Mouse (Mus musculus): Measurements from ENCODE around the gene Herc6.
A peak's percentile ranks its signal among the peaks of the same experiment; 100 is the strongest.

The Herc6 gene

DNA sequence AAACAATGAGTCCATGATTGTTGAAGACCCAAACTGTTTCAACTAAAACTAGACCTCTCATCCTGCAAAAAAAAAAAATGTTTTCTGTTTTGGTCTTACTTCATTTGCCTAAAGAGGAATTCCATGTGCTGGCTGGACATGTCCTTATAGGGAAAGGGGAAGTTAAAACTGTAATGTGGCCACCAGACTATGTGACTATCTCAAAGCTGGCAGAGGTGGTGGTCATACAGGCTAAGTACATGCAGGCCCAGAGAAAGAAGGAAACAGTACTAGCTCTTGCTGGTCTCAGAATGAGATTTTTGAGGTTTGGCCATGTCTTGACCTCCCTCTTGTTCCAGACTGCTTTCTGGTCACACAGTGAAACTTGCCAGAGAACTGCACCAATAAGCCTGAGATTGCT lies 9.2 kb upstream of the Herc6 start:
- DNase-seq (ENCODE audit: low read depth, low spot score) = no peak

DNA sequence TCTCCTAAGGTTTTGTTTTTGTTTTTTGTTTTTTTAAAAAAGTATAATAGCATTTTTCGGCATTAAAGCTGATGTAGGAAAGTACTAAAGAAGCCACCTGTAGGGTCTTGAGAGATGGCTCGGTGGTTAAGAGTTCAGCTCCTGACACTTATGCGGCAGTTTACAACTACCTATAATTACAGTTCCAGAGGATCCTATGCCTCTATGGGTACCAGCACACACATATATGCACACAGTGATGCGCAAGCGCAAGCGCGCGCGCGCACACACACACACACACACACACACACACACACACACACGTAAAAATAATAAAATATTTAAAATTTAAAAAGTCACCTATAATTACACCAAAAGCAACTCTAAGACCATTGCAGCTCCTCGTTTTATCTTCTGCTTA lies 795 bp downstream of the Herc6 start:
- no peak for DNase-seq (ENCODE audit: low read depth, low spot score)

GRCm38 (mm10) chr6:57582356-57582755 lies 1.6 kb downstream of the Herc6 start:
- no peak for DNase-seq (ENCODE audit: low read depth, low spot score)

- no peak for DNase-seq (ENCODE audit: low read depth, low spot score)
Measured at GRCm38 (mm10) chr6:57605546-57606307, 24.9 kb downstream of the Herc6 start.

DNA sequence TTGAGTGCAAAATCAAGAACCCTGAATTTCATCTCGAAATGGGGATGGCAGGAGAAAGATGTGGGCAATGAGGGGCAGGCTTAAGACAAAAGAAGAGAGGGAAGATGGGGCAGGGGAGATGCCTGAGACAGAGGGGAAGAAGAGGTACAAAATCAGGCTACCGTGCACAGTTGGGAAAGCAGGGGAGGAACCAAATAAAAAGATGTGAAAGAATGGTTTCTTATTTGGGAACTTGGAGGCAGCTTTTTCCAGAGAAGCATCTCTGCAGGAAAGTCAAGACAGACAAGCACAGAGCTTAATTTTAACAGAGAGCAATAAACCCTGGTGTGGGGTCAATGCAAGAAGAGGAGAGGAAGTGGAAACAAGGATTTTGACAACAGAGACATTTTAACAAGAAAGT lies 27.2 kb downstream of the Herc6 start:
- DNase-seq (ENCODE audit: low read depth, low spot score) = no peak

DNA sequence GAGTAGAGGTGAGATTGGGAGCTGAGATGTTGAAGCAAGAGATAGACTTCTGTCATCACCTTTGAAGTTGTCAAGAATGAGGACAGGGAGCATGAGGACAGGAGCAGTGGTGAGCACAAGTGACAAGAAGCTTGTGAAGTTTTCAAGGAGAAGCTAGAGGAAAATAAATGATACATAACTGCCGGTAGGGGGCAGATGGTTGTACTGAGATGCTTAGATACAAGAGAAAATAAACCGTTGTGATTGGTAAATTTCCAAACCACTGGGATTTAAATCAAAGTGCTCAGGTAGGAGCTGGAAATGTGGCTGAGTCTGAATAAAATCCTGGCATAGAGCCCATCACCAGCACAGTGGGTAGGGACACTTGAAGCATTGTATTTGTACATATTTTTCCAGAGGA lies 28.8 kb downstream of the Herc6 start:
- DNase-seq (ENCODE audit: low read depth, low spot score) = no peak

- no peak for DNase-seq (ENCODE audit: low read depth, low spot score)
Measured at GRCm38 (mm10) chr6:57615788-57616187, 35.0 kb downstream of the Herc6 start.

DNA sequence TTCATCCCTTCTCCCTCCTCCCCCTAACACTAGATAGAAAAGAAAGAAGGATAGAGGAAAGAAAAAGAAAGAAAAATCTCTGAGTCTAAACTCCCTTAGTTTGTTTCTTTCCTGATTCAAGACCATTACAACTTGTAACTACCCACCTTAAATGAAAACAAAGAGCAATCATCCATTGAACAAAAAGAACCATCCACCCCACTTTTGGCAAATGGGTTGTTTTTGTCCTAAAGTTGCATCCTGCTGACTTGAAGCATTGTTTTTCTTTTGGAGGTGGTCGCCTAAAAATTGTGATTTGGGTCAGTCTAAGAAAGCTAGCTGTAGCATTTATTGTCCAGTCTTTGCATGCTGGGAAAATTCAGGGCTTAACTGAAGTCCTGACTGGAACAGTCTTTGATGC lies 58.7 kb downstream of the Herc6 start:
- no peak for DNase-seq (ENCODE audit: low read depth, low spot score)

GRCm38 (mm10) chr6:57641789-57642188 lies 61.0 kb downstream of the Herc6 start:
- peak; percentile 3 for DNase-seq (ENCODE audit: low read depth, low spot score)

GRCm38 (mm10) chr6:57647256-57647655 lies 66.5 kb downstream of the Herc6 start:
- no peak for DNase-seq (ENCODE audit: low read depth, low spot score)

DNA sequence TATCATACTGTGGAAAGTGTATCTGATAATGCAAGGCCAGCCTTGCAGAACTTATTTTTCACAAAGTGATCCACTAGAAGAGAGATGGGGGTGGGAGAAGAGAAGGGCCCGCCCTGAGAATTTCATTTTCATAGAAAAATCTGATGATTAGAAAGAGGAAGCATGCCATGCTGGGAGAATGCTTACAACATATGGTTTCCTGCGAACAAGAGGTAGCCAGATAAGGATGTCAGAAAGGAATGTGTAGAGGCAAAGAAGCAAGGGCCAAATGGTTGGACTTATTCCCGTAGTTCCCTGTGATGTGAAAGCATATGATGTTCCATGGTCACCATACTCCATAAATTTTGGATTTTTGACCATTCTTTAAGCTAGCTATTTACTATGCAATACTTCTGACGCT lies 80.5 kb downstream of the Herc6 start:
- no peak for DNase-seq (ENCODE audit: low read depth, low spot score)

- no peak for DNase-seq (ENCODE audit: low read depth, low spot score)
Measured at GRCm38 (mm10) chr6:57684156-57684555, 103.4 kb downstream of the Herc6 start.

DNA sequence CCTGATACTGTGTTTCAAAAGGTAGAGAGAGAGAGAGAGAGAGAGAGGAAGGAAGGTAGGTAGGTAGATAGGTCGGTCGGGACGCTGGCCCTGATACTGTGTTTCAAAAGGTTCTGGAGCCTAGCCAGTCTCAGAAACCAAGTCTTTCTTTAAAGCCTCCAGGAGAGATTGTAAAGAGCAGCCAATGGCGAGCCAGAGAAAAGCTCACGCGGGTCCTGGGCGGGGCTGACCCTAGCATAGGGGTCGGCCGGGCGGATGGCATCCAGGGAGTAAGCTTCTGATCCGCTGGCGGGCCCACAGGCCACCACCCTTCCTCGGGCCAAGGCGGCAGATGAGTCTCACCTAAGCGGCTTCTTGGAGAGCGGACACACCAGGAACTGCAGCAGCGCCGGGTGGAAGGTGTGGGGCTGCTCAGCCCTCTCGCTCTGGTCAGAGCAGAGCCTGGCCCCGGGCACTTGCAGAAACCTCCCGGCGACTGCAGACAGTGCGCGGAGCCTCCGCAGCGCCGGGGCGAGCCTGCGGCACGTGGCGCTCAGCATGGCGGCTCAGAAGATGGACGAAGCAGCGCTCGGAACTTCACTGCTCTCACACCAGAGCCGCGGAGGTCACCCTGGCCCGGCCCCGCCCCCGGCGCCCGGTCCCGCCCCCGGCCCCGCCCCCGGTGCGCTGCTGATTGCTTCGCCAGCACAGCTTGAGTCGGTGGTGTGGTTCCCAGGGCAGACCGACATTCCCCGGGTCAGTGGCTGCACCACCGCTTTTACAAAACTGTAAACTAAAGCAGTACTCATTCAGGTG lies 110.9 kb downstream of the Herc6 start, which contains the start of gene Pyurf:
TSS of gene Pyurf (minus strand) at position 612 of the 795 bp plus-strand sequence.
- DNase-seq (ENCODE audit: low read depth, low spot score) = peak; percentile 84

GRCm38 (mm10) chr6:57693116-57693515 lies 112.3 kb downstream of the Herc6 start:
- no peak for DNase-seq (ENCODE audit: low read depth, low spot score)

- DNase-seq (ENCODE audit: low read depth, low spot score) = no peak
Measured at GRCm38 (mm10) chr6:57701686-57702085, 120.9 kb downstream of the Herc6 start.

DNA sequence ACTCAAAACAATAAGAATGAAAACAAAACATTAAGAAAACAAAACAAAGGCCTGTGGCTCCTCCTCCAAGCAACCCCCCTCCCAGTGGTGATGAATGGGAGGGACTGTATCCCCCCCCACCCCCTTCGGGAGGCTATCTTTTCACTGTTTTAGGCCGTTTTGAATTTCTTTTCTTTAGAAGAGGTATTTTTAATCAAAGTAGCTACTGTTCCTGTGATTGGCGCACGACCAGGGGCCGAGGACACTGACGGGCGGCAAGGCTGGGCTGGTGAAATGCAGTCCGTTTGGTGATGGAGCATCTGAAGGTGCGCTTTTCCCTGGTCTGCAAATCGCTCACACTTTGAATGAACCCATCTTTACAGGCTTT lies 121.6 kb downstream of the Herc6 start, which contains the start of gene Lancl2:
TSS of gene Lancl2 (plus strand) at position 165 of the 367 bp plus-strand sequence.
- DNase-seq (ENCODE audit: low read depth, low spot score) = no peak

DNA sequence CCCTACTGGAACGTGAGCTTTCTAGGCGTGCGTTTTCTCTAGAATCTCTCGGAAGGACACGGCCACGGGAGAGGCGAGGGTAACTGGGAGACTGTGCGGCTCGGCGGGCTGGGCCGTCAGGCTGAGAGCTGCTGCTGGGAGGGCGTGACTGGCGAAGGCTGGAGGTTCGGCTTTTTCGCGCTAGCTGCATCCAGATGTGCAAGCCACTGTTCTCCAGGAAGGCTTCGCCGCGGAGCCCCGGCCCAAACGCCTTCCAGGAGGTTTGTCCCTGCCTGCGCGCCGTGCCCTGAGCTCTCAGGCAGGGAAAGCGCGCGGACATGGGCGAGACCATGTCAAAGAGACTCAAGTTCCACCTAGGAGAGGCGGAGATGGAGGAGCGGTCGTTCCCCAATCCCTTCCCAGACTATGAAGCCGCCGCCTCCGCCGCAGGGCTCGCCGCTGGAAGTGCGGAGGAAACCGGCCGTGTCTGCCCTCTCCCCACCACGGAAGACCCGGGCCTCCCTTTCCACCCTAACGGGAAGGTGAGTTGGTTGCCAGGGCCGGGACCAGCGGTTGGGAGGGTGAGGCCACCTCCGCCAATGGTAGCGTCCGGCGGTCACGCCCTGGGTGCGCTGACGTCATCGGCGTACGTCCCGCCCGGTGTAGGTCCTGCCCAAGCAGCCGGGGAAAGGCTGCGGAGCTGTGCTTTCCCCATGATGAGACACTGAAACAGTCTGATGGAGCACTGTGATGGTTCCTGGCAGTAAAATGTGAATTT lies 122.1 kb downstream of the Herc6 start:
- peak; percentile 81 for DNase-seq (ENCODE audit: low read depth, low spot score)

DNA sequence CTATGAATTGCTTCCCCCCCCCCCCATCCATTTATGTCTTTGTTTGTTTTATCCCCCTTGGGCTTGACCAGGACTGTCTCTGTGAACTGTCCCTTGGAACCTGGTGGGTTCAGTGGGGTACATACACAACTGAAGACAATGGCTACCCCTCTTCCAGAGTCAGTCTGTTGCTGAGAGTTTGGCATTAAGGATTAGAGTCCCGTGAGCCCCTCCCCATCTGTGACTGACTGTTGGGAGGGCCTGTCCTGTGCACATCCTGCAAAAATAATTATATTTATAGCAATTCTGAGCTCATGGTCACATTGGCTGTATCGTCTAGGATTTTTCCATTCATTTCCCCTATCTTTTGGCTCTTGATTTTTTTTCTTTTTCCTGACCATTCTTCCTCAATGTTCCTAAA lies 122.9 kb downstream of the Herc6 start:
- no peak for DNase-seq (ENCODE audit: low read depth, low spot score)

GRCm38 (mm10) chr6:57706721-57707120 lies 125.9 kb downstream of the Herc6 start:
- DNase-seq (ENCODE audit: low read depth, low spot score) = no peak

DNA sequence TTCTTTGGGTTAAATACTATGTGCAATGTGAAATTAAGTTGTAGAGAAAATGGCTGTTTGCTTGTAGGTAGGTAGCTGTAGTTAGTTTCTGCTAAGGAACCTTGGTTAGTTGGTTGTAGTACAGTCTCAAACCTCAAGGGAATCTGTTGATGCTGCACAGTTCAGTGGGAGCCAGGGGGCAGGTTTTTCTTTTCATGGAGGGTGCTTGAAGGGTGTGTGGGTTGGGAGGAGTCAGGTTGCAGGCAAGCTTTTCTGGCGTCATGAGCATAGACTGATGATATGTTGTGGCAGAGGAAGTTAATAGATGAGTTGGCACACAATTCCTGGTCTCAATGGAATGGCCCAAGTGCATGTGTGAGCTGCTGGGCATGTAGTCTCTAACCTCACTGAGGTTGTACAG lies 130.9 kb downstream of the Herc6 start:
- DNase-seq (ENCODE audit: low read depth, low spot score) = no peak
